Mouse (Mus musculus): Measurements from ENCODE around the gene Ptprm. TPM values are rescaled to one million over a fixed set of nuclear protein-coding genes. Genes with fewer than 3 reads are reported as not detected.

Gene Ptprm
- polyA plus RNA-seq, 1 experiment from 2014 or later = 12.6 TPM

GRCm38 (mm10) chr17:66754208-66754865, 599.9 kb downstream of the Ptprm start:
- 62% methylated on average over 9 of the region's 9 CpGs for WGBS
- H3K4me3 ChIP-seq (replicated peaks) = no peak overlapping the region
- no peaks in the 10 kb centered on the region for H3K36me3 ChIP-seq
- H3K27me3 ChIP-seq = peaks cover 53% of the 10 kb centered on the region
- H3K9me3 ChIP-seq = no peaks in the 10 kb centered on the region
- no peak overlapping the region for H3K9ac ChIP-seq (replicated peaks)
- no peak overlapping the region for H3K27ac ChIP-seq
- H3K4me1 ChIP-seq (replicated peaks) = peaks cover 8% of the 10 kb centered on the region
- no peak overlapping the region for H3K4me2 ChIP-seq
- no peak for ATAC-seq (ENCODE audit: insufficient number of reproducible peaks, insufficient read depth, low FRiP score, low TSS enrichment, low read depth)

- H3K9ac ChIP-seq (replicated peaks) = no peak overlapping the region
- peaks cover 47% of the 10 kb centered on the region for H3K27me3 ChIP-seq
- ATAC-seq (ENCODE audit: insufficient number of reproducible peaks, insufficient read depth, low FRiP score, low TSS enrichment, low read depth) = no peak
- no peaks in the 10 kb centered on the region for H3K36me3 ChIP-seq
- no peaks in the 10 kb centered on the region for H3K9me3 ChIP-seq
- WGBS = 93% methylated on average over 8 of the region's 8 CpGs
- H3K4me3 ChIP-seq (replicated peaks) = no peak overlapping the region
- no peak overlapping the region for H3K27ac ChIP-seq
- no peak overlapping the region for H3K4me2 ChIP-seq
- peaks cover 6% of the 10 kb centered on the region for H3K4me1 ChIP-seq (replicated peaks)
These were observed 602.5 kb downstream of the Ptprm start for GRCm38 (mm10) chr17:66751746-66752145.

- 80% methylated on average over 4 of the region's 4 CpGs for WGBS
- Histone ChIP-seq H3K27ac (no peak overlapping the region), H3K9me3 (no peaks in the 10 kb centered on the region), H3K4me1 (replicated peaks) (no peaks in the 10 kb centered on the region), H3K27me3 (peaks cover 41% of the 10 kb centered on the region), H3K4me2 (no peak overlapping the region), H3K9ac (replicated peaks) (no peak overlapping the region), H3K4me3 (replicated peaks) (no peak overlapping the region), H3K36me3 (no peaks in the 10 kb centered on the region)
- ATAC-seq (ENCODE audit: insufficient number of reproducible peaks, insufficient read depth, low FRiP score, low TSS enrichment, low read depth) = no peak
These were observed 603.6 kb downstream of the Ptprm start for GRCm38 (mm10) chr17:66750481-66751206.

GRCm38 (mm10) chr17:66749976-66750375, 604.3 kb downstream of the Ptprm start:
- no peaks in the 10 kb centered on the region for H3K36me3 ChIP-seq
- WGBS = 90% methylated on average over 7 of the region's 7 CpGs
- H3K4me2 ChIP-seq = no peak overlapping the region
- no peak overlapping the region for H3K9ac ChIP-seq (replicated peaks)
- H3K9me3 ChIP-seq = no peaks in the 10 kb centered on the region
- H3K4me3 ChIP-seq (replicated peaks) = no peak overlapping the region
- H3K4me1 ChIP-seq (replicated peaks) = no peaks in the 10 kb centered on the region
- H3K27me3 ChIP-seq = peaks cover 35% of the 10 kb centered on the region
- no peak for ATAC-seq (ENCODE audit: insufficient number of reproducible peaks, insufficient read depth, low FRiP score, low TSS enrichment, low read depth)
- no peak overlapping the region for H3K27ac ChIP-seq

GRCm38 (mm10) chr17:66746506-66746905, 607.8 kb downstream of the Ptprm start:
- 84% methylated on average over 8 of the region's 8 CpGs for WGBS
- Histone ChIP-seq H3K9ac (replicated peaks) (no peak overlapping the region), H3K4me1 (replicated peaks) (peaks cover 4% of the 10 kb centered on the region; the same call in 1 of the 2 replicates), H3K4me3 (replicated peaks) (no peak overlapping the region), H3K27ac (no peak overlapping the region), H3K36me3 (no peaks in the 10 kb centered on the region), H3K9me3 (no peaks in the 10 kb centered on the region), H3K27me3 (peaks cover 10% of the 10 kb centered on the region), H3K4me2 (no peak overlapping the region)
- no peak for ATAC-seq (ENCODE audit: insufficient number of reproducible peaks, insufficient read depth, low FRiP score, low TSS enrichment, low read depth)

GRCm38 (mm10) chr17:66743321-66743720, 610.9 kb downstream of the Ptprm start:
- no peaks in the 10 kb centered on the region for H3K9me3 ChIP-seq
- no peak overlapping the region for H3K27ac ChIP-seq
- H3K4me3 ChIP-seq (replicated peaks) = no peak overlapping the region
- no peak overlapping the region for H3K4me2 ChIP-seq
- H3K36me3 ChIP-seq = no peaks in the 10 kb centered on the region
- H3K9ac ChIP-seq (replicated peaks) = no peak overlapping the region
- H3K4me1 ChIP-seq (replicated peaks) = peaks cover 4% of the 10 kb centered on the region; the same call in 1 of the 2 replicates
- WGBS = 36% methylated on average over 7 of the region's 7 CpGs
- ATAC-seq (ENCODE audit: insufficient number of reproducible peaks, insufficient read depth, low FRiP score, low TSS enrichment, low read depth) = no peak
- no peaks in the 10 kb centered on the region for H3K27me3 ChIP-seq

GRCm38 (mm10) chr17:66738779-66739345, 615.4 kb downstream of the Ptprm start:
- no peak overlapping the region for H3K4me2 ChIP-seq
- H3K4me3 ChIP-seq (replicated peaks) = no peak overlapping the region
- H3K9me3 ChIP-seq = no peaks in the 10 kb centered on the region
- no peak for ATAC-seq (ENCODE audit: insufficient number of reproducible peaks, insufficient read depth, low FRiP score, low TSS enrichment, low read depth)
- peaks cover 5% of the 10 kb centered on the region; the same call in 1 of the 2 replicates for H3K27me3 ChIP-seq
- H3K9ac ChIP-seq (replicated peaks) = no peak overlapping the region
- peak overlapping the region; percentile 7; the same call in 1 of the 2 replicates for H3K27ac ChIP-seq
- no peaks in the 10 kb centered on the region for H3K36me3 ChIP-seq
- 74% methylated on average over 8 of the region's 8 CpGs for WGBS
- H3K4me1 ChIP-seq (replicated peaks) = peaks cover 4% of the 10 kb centered on the region; the same call in 1 of the 2 replicates

- H3K9ac ChIP-seq (replicated peaks) = no peak overlapping the region
These were observed 615.9 kb downstream of the Ptprm start for GRCm38 (mm10) chr17:66738331-66738730.

GRCm38 (mm10) chr17:66736450-66736849, 617.8 kb downstream of the Ptprm start:
- Histone ChIP-seq H3K4me1 (replicated peaks) (no peaks in the 10 kb centered on the region; the same call in 1 of the 2 replicates), H3K27ac (no peak overlapping the region), H3K4me2 (no peak overlapping the region), H3K4me3 (replicated peaks) (no peak overlapping the region), H3K27me3 (peaks cover 5% of the 10 kb centered on the region; the same call in 1 of the 2 replicates), H3K36me3 (no peaks in the 10 kb centered on the region), H3K9me3 (no peaks in the 10 kb centered on the region), H3K9ac (replicated peaks) (no peak overlapping the region)
- no peak for ATAC-seq (ENCODE audit: insufficient number of reproducible peaks, insufficient read depth, low FRiP score, low TSS enrichment, low read depth)
- WGBS = 68% methylated on average over 6 of the region's 6 CpGs

More at GRCm38 (mm10) chr17:66738331-66738730, 615.9 kb downstream of the Ptprm start:
- WGBS = 70% methylated on average over 6 of the region's 6 CpGs
- Histone ChIP-seq H3K36me3 (no peaks in the 10 kb centered on the region), H3K27ac (peak overlapping the region; percentile 7; the same call in 1 of the 2 replicates), H3K4me3 (replicated peaks) (no peak overlapping the region), H3K27me3 (peaks cover 5% of the 10 kb centered on the region; the same call in 1 of the 2 replicates), H3K4me1 (replicated peaks) (no peaks in the 10 kb centered on the region), H3K9me3 (no peaks in the 10 kb centered on the region), H3K4me2 (no peak overlapping the region)
- no peak for ATAC-seq (ENCODE audit: insufficient number of reproducible peaks, insufficient read depth, low FRiP score, low TSS enrichment, low read depth)

GRCm38 (mm10) chr17:66733541-66733940, 620.7 kb downstream of the Ptprm start:
- H3K9ac ChIP-seq (replicated peaks) = no peak overlapping the region
- no peaks in the 10 kb centered on the region for H3K9me3 ChIP-seq
- H3K4me1 ChIP-seq (replicated peaks) = peaks cover 6% of the 10 kb centered on the region; the same call in 1 of the 2 replicates
- H3K36me3 ChIP-seq = no peaks in the 10 kb centered on the region
- H3K4me3 ChIP-seq (replicated peaks) = no peak overlapping the region
- H3K27ac ChIP-seq = no peak overlapping the region
- no peak overlapping the region for H3K4me2 ChIP-seq
- 80% methylated on average over 12 of the region's 12 CpGs for WGBS
- H3K27me3 ChIP-seq = peaks cover 5% of the 10 kb centered on the region; the same call in 1 of the 2 replicates
- no peak for ATAC-seq (ENCODE audit: insufficient number of reproducible peaks, insufficient read depth, low FRiP score, low TSS enrichment, low read depth)

GRCm38 (mm10) chr17:66729979-66730378, 624.3 kb downstream of the Ptprm start:
- 51% methylated on average over 6 of the region's 6 CpGs for WGBS
- Histone ChIP-seq H3K27ac (no peak overlapping the region), H3K4me3 (replicated peaks) (no peak overlapping the region), H3K4me2 (no peak overlapping the region), H3K36me3 (no peaks in the 10 kb centered on the region), H3K9ac (replicated peaks) (no peak overlapping the region), H3K4me1 (replicated peaks) (peaks cover 6% of the 10 kb centered on the region; the same call in 1 of the 2 replicates), H3K9me3 (no peaks in the 10 kb centered on the region), H3K27me3 (no peaks in the 10 kb centered on the region)
- no peak for ATAC-seq (ENCODE audit: insufficient number of reproducible peaks, insufficient read depth, low FRiP score, low TSS enrichment, low read depth)

Data from limb, embryonic 12.5 days (tissue).